Mouse (Mus musculus) cerebellum, adult 2 months (tissue): ENCODE measurements around the gene 4930402H24Rik. TPM values are rescaled to one million over a fixed set of nuclear protein-coding genes. Genes with fewer than 3 reads are reported as not detected.

Source experiments
- DNase-seq, 2 experiments: peaks; one replicate each; pipeline ENCODE4 v3.0.0; 2021
- H3K27ac ChIP-seq: fragments of 200-500 bp; 2 replicates; pipeline ENCODE4 v1.5.1; 2012; ENCODE audit warnings: low read length, control low read depth, inconsistent platforms; ENCODE audit not compliant: insufficient read depth
- H3K27me3 ChIP-seq: fragments of 200-500 bp; 2 replicates; pipeline ENCODE4 v1.6.1; 2012; ENCODE audit warnings: inconsistent platforms, mild to moderate bottlenecking, low read length, moderate library complexity; ENCODE audit not compliant: control insufficient read depth, insufficient read depth
- H3K4me1 ChIP-seq: fragments of 200-500 bp; 2 replicates; pipeline ENCODE4 v1.6.1; 2011; ENCODE audit warnings: low read length; ENCODE audit not compliant: control insufficient read depth, insufficient read depth
- H3K4me3 ChIP-seq: fragments of 200-500 bp; replicated peaks from 2 replicates; pipeline ENCODE3; 2011; ENCODE audit warnings: mild to moderate bottlenecking, low read depth, low read length, control low read depth; ENCODE audit not compliant: insufficient read depth
- CTCF ChIP-seq: fragments of 200-500 bp; IDR thresholded peaks from 2 replicates; pipeline ENCODE4 v1.5.1; 2011; ENCODE audit warnings: low read depth, mild to moderate bottlenecking, control low read depth, low read length, moderate library complexity, borderline replicate concordance; ENCODE audit not compliant: insufficient read depth
- POLR2A ChIP-seq: fragments of 200-500 bp; IDR thresholded peaks from 2 replicates; pipeline ENCODE4 v1.6.1; 2011; ENCODE audit warnings: low read length, control low read depth, borderline replicate concordance; ENCODE audit not compliant: insufficient read depth
- WGBS: fragments of 180-500 bp; shearing (Covaris S2); methylation state at CpG from one replicate; pipeline ENCODE4 v1.1.7; 2018; 5-methylcytosine and 5-hydroxymethylcytosine counted together
- polyA plus RNA-seq: library from polyadenylated mRNA; depleted of rRNA; stranded (reverse); fragments of >200 nt; gene quantifications from 2 replicates; pipeline ENCODE4 v1.2.3, GENCODE M21; 2012

Gene 4930402H24Rik
- polyA plus RNA-seq, 1 experiment: 64.9 TPM

DNA sequence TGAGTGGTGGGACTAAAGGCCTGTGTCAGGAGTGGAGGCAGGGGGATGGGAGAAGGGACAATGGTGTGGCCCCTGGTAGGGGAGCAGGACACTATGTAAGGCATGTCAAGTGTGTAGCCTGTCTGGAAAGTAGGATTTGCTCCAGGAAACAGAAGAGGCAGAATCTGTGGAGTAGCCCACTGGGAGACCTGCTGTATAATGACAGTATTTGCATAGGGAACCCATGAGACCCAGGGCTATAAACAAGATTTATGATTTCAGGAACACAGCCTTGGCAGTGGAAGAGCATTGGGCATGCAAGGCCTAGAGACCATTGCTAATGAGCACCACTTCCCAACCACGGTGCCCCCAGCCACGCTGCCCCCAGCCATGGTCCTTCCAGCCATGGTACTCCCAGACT, 9.3 kb downstream of the 4930402H24Rik start:
- no peak overlapping the region for H3K27ac ChIP-seq
- no peak for TF ChIP-seq CTCF
- no peak for TF ChIP-seq POLR2A
- no peaks in the 10 kb centered on the region; the same call in 1 of the 2 replicates for H3K27me3 ChIP-seq
- H3K4me3 ChIP-seq: no peak overlapping the region
- WGBS: 95% methylated on average over 2 of the region's 2 CpGs
- DNase-seq: no peak
- H3K4me1 ChIP-seq: no peaks in the 10 kb centered on the region

DNA sequence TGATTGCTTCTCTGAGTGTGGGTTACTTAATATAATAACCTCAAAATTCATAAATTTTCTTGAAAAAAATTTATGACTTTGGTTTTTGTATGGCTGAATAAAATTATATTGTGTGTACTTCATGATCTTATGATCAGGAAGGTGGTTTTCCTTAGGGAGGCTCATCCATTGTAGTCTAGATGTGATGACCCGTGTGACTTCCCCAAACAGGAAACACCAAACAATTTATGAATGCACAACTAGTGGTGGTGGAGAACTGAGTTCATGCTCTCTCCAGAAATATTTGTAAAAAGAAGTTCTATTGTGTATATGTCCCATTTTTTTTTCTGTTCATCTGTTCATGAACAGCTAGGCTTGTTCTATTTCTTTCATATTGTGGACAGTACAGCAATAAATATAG, 18.8 kb downstream of the 4930402H24Rik start:
- WGBS: 86% methylated on average over 1 of the region's 1 CpGs
- H3K4me1 ChIP-seq: no peaks in the 10 kb centered on the region
- H3K4me3 ChIP-seq: no peak overlapping the region
- H3K27ac ChIP-seq: no peak overlapping the region
- H3K27me3 ChIP-seq: no peaks in the 10 kb centered on the region
- TF ChIP-seq POLR2A (no peak), CTCF (no peak)
- DNase-seq: no peak

DNA sequence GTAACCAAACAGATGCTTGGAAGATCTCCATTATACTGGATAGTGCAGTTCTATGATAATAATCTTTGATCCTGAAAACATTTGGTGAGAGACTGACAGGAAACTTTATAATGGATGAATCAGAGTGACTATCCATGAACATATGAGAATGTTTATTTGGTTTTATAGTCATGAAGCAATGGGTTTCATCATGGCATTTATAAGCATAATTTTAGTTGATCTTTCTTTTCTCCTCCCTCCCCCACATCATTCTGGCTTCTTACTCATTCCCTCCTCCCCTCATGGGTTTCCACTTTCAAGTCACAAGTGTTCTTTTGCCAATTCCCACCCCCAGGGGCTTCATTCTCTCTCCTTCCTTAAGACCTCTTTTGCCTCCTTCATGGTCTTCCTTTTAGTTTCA, 19.2 kb downstream of the 4930402H24Rik start:
- TF ChIP-seq POLR2A (no peak), CTCF (no peak)
- Histone ChIP-seq H3K27me3 (no peaks in the 10 kb centered on the region), H3K4me1 (no peaks in the 10 kb centered on the region), H3K4me3 (no peak overlapping the region), H3K27ac (no peak overlapping the region)
- DNase-seq: no peak

DNA sequence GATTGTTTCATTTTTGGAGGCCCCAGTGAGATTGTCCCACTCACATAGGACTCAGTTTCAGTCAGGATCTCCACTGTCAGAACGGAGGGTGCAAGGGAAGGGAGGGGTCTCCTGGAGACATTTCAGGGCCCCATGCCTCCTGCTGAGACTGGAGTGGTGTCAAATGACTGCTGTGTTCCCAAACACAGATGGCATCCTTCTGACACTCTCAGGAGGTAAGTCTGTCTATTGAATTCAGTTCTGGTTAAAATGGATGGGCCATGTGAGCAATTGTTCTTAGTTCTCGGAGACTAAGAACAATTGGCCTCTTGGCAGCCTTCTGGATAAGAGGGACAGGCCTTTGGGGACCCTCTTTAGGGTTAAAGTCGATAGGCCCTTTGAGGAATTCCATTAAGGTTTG, 28.8 kb downstream of the 4930402H24Rik start:
- DNase-seq: no peak
- Histone ChIP-seq H3K4me3 (no peak overlapping the region), H3K27me3 (no peaks in the 10 kb centered on the region), H3K4me1 (no peaks in the 10 kb centered on the region), H3K27ac (no peak overlapping the region)
- TF ChIP-seq CTCF (no peak), POLR2A (no peak)
- 17% methylated on average over 3 of the region's 3 CpGs for WGBS

DNA sequence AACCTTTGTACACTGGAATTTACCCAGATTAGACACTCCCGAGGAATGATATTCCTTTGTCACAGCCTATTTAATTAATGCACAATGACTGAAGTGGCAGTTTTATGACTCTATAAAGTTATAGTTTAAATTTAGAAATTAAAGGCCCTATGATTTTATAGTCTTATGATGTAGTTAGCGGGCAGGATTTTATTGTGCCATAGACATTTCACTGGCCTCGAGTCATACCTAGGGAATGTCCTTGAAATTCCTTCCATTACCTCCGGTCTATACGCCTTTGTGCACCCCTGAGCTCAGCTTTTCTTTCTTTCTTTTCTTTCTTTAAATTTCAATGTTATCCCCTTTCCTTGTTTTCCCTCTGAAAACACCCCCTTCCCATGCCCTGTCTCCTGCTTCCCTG, 35.3 kb downstream of the 4930402H24Rik start:
- WGBS: 96% methylated on average over 5 of the region's 5 CpGs
- DNase-seq: no peak
- H3K4me3 ChIP-seq: no peak overlapping the region
- no peak overlapping the region for H3K27ac ChIP-seq
- TF ChIP-seq POLR2A (no peak), CTCF (no peak)
- H3K27me3 ChIP-seq: no peaks in the 10 kb centered on the region
- no peaks in the 10 kb centered on the region for H3K4me1 ChIP-seq

DNA sequence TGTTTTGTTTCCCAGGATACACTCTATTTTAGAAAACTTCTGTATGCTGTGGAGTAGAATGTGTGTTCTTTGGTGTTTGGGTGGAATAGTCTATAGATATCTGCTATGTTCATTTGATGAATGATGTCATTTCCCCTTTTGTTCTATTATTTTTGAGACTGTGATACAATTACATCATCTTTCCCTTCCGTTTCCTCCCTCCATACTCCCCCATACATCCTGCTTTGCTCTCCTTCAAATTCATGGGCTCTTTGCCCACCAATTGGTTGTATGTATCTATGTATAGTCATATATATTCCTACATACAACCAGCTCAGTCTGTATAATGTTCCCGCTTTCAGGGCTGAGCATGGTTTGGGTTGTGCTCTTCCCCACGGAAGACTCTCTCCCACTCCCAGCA, 44.1 kb downstream of the 4930402H24Rik start:
- H3K27me3 ChIP-seq: no peaks in the 10 kb centered on the region
- no peak overlapping the region for H3K4me3 ChIP-seq
- no peak overlapping the region for H3K27ac ChIP-seq
- H3K4me1 ChIP-seq: no peaks in the 10 kb centered on the region
- WGBS: 83% methylated on average over 3 of the region's 3 CpGs
- DNase-seq: no peak
- no peak for TF ChIP-seq CTCF
- no peak for TF ChIP-seq POLR2A

DNA sequence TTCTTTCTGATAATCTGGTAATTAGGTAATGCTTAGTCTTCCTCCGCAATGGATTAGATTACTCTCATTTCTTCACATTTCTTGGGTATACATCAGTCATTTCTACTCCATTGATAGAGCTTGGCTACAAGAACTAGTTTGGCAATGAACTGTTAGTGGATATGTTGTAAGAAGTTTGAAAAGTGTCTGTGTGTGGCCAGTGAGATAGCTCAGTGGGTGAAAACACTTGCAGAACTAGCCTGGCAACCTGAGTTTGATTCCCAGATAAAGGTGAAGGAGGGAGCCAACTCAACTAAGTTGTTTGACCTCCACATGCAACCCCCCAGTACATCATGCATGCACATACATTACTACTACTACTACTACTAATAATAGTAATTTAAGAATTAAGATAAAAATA, 53.2 kb downstream of the 4930402H24Rik start:
- Histone ChIP-seq H3K4me3 (no peak overlapping the region), H3K27me3 (no peaks in the 10 kb centered on the region), H3K27ac (no peak overlapping the region), H3K4me1 (no peaks in the 10 kb centered on the region)
- TF ChIP-seq CTCF: no peak
- no peak for TF ChIP-seq POLR2A
- DNase-seq: no peak
- 100% methylated on average over 1 of the region's 1 CpGs for WGBS

DNA sequence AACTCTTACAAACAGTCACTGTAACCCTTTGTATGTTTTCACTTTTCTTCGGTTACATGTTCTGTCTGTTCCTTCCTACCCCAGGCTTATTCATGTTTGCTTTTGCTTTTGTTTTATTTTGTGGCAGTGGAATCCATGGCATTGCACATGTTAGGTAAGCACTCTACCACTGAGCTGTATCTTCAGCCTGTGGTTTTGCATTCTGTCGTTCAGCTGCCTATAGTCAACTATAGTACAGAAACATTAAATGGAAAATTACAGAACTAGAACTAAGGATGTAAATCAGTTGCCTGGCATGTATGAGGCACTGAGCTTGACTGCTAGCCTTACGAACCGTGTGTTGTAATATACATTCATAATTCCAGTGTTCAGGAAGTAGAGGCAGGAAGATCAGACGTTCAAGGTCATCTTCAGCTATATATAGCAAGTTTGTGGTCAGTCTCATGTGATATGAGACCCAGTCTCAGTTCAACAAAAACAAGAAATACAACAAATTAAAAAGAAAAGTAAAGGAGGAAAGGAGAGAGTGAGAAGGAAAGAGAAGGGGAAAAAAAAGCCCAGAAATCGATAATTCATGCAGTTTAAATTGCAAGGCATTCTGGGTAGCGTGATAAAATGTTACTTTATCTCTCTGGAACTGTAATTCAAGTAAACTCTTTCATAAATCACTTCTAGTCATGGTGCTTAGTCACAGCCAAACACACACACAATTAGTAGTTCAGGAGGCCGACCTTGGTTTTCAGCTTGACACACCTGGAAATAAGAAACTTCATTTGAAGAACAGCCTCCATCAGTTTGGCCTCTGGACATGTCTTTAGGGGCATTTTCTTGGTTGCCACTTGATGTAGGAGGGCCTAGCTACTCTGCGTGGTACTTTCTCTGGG, 54.6 kb downstream of the 4930402H24Rik start:
- WGBS: 88% methylated on average over 9 of the region's 9 CpGs
- no peak overlapping the region for H3K4me3 ChIP-seq
- no peak for DNase-seq
- no peak for TF ChIP-seq POLR2A
- H3K4me1 ChIP-seq: no peaks in the 10 kb centered on the region
- no peak overlapping the region for H3K27ac ChIP-seq
- no peaks in the 10 kb centered on the region for H3K27me3 ChIP-seq
